Mouse (Mus musculus): ENCODE measurements around the gene Gdf2. TPM values are rescaled to one million over a fixed set of nuclear protein-coding genes. Genes with fewer than 3 reads are reported as not detected.

Gene Gdf2
- total RNA-seq, 2 experiments from 2014 or later = not detected

DNA sequence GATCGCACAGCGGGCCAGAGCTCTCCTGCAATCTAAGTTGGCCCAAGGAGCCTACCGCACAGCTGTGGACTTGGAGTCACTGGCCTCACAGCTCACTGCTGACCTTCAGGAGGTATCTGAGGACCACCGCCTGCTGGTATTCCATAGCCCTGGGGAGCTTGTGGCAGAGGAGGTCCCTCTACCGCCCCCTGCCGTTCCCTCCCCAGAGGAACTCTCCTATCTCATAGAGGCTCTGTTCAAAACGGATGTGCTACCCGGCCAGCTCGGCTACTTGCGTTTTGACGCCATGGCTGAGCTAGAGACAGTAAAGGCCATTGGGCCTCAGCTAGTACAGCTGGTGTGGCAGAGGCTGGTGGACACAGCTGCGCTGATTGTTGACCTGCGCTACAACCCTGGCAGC is 15.2 kb downstream of the Gdf2 start:
- no peak for DNase-seq (ENCODE audit: low spot score in 2 of 2)

DNA sequence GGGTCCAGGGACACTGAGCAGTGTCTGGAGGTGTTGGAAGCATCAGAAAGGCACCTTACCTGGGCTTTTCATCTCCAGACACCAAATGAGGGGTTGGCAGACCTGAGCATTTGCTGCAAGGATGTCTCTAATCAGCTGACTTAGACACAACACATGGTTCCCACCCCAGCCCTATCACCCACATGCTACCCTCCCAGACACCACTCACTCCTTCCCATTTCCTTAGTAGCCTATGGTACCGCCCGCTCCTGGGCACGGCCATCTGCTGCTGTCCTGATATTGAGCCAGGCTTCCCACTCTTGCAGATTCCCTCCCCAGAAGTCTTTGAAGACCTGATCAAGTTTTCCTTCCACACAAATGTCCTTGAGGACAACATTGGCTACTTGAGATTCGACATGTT is 17.3 kb downstream of the Gdf2 start:
- DNase-seq (ENCODE audit: low spot score in 2 of 2) = no peak

DNA sequence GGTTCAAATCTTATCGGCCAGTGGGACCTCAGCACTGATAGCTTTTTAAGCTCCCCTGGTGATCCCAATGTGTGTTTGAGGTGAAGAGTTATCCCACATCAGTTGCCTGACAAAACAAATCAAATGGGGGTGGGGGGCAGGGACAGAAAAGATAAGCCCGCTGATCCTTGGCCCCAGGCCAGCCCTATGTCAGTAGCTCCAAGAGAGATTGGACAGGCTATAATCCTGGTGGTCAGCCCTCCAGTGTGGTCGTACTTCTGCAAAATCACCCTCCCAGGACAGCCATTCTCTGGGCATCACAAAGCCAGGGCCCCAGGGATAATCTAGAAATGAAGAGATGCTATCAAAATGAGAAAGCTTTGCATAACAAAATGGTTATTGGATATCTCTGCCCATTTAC is 18.0 kb downstream of the Gdf2 start:
- no peak for DNase-seq (ENCODE audit: low spot score in 2 of 2)

GRCm38 (mm10) chr14:33959341-33959740 is 18.5 kb downstream of the Gdf2 start:
- peak; percentile 58 to 70 for DNase-seq (ENCODE audit: low spot score in 2 of 2)

DNA sequence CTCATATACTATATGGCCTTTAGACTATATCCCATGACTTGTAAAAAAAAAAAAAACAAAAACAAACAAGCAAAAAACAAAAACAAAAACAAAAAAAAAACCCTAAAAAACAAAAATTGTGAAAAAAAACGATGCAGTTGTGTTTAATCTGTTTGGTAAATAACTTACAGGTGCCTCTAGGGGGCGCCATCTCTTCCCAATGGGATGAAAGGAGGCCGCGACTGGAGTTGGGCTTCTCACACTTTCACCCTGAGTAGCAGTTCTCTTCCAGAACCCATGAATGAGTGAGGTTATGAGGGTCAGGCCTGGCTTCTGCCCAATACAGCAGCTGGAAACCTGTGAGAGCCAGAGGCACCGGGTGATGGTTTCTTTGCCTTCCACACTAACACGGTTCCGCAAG is 24.8 kb downstream of the Gdf2 start:
- no peak for DNase-seq (ENCODE audit: low spot score in 2 of 2)

DNA sequence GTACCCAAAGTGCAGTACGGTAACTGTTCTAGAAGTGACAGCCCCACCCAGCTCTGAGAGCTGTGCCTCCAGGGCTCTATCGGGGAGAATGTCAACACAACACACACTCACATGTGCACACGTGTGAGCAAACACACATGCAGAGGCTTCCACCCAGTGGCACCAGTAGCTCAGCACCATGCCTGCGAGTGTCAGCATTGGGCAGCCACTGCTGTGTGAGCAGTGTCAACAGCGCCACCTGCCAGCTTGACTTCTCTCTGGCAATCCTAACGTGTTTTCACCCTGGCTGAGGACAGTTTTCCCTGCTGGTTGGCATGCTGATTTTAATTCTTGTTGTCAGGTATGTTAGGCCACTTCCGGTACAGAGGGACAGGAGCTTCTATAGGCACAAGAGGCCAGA is 31.8 kb downstream of the Gdf2 start:
- no peak for DNase-seq (ENCODE audit: low spot score in 2 of 2)

DNA sequence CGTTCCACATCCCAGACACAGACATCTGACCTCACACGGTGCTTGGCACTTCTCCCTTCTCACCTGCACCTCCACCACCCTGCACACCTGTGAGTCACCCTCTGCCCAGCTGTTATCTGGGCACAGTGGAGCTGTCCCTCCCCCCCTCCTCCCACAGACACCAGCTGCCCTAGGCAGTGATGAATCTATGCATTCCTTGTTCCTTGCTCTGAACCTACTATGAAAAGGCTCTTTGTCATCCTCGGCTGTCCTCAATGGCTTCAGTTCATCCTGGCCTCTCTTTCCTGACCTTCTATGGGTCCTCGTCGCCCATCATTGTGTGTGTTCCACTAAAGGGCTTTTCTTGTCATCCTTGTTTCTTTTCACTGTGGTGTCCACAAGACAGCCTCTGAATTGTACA is 33.9 kb downstream of the Gdf2 start:
- peak in 1 of 2 experiments; percentile 26 for DNase-seq (ENCODE audit: low spot score in 2 of 2)

- no peak for DNase-seq (ENCODE audit: low spot score in 2 of 2)
Observed at GRCm38 (mm10) chr14:33977748-33978147, 36.9 kb downstream of the Gdf2 start.

DNA sequence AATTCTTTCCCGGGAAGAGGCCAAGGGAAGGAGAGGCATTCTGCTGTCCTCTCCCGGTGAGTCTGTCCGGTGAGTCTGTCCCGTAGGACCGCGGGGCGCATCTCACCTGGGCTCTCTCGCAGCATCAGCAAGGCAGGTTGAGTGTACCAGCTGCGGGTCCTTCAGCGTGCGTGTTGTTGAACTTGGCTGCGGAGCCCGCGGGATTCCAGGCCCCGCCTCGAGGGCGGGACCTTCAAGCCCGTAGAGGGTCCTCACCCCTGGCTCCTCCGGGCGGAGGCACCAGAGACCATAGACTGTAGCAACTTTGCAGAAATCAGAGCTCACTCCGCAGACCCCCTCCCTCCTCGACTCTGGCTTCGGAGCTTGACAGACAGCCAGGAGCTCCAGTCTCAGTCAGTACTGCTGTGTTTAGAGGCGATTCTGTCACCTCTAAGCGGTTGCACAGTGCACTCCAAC is 37.8 kb downstream of the Gdf2 start, which contains the start of gene Zfp488:
Gene Zfp488, minus strand, starts transcription at position 161 of the 456 bp plus-strand sequence.
- DNase-seq (ENCODE audit: low spot score in 2 of 2) = peak; percentile 14 to 17

- DNase-seq (ENCODE audit: low spot score in 2 of 2) = no peak
Observed at GRCm38 (mm10) chr14:33989201-33989600, 48.4 kb downstream of the Gdf2 start.

DNA sequence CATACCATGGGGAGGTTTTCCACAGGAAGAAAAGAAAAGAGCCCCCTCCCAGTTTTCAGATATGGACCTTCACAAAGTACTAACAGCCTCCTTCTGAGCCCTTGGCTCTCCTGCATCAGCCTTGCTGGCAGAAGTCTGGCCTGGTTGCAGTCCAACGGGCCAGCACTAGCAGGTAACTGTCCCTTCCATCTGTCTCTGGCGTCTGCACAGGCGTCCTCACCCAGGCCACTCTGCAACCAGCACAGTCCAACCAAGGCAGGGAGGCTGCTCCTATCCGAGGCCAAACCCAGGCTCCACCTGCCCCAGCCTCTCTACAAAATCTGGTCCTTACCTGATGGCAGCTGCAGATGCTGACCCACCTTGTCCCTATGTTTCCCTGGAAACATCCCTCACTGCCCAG is 51.1 kb downstream of the Gdf2 start:
- DNase-seq (ENCODE audit: low spot score in 2 of 2) = no peak

- no peak for DNase-seq (ENCODE audit: low spot score in 2 of 2)
Observed at GRCm38 (mm10) chr14:33993051-33993450, 52.2 kb downstream of the Gdf2 start.

- DNase-seq (ENCODE audit: low spot score in 2 of 2) = no peak
Observed at GRCm38 (mm10) chr14:33993521-33994289, 52.9 kb downstream of the Gdf2 start.

Other genes with a start within 250 kb of the Gdf2 start
- 1 to 10 TPM; 9.3 TPM for gene Gdf10, start 17.5 kb upstream of the Gdf2 start, total RNA-seq (2021)
- gene Rbp3, start 13.0 kb downstream of the Gdf2 start, total RNA-seq (2021) = under 1 TPM; 0.09 to 0.10 TPM
- gene Zfp488, start 37.7 kb downstream of the Gdf2 start, total RNA-seq (2021) = 10 to 100 TPM in 1 of 2 experiments, 1 to 10 TPM in 1; 9.7 to 10.6 TPM
- gene Gm30083, start 74.1 kb downstream of the Gdf2 start, total RNA-seq (2021) = not detected
- not detected for gene Gm5460, start 75.7 kb downstream of the Gdf2 start, total RNA-seq (2021)
- gene Antxrl, start 111.7 kb downstream of the Gdf2 start, total RNA-seq (2021) = not detected
- under 1 TPM; 0.41 to 0.58 TPM for gene Anxa8, start 144.9 kb downstream of the Gdf2 start, total RNA-seq (2021)
- gene A630023A22Rik, start 161.7 kb downstream of the Gdf2 start, total RNA-seq (2021) = not detected
- under 1 TPM in 1 of 2 experiments, not detected in 1; 0.10 TPM for gene Npy4r, start 211.4 kb downstream of the Gdf2 start, total RNA-seq (2021)